Mouse (Mus musculus): ENCODE measurements around the gene Fbxo45.

GRCm38 (mm10) chr16:32221803-32222202 is 25.2 kb downstream of the Fbxo45 start:
- TF ChIP-seq CTCF (conservative IDR thresholded peaks at IDR 0.05 in 1 of 2, IDR thresholded peaks at IDR 0.05 in 1 of 2; ENCODE audit: low read depth in 2 of 2, low read length in 2 of 2) (no peak), GABPA (IDR thresholded peaks at IDR 0.05; ENCODE audit: insufficient replicate concordance, low read depth, low read length) (no peak), USF2 (conservative IDR thresholded peaks at IDR 0.05; ENCODE audit: low read depth, low read length) (no peak), SMC3 (IDR thresholded peaks at IDR 0.05; ENCODE audit: low read depth, low read length) (no peak), MEF2A (IDR thresholded peaks at IDR 0.05; ENCODE audit: borderline replicate concordance, low read depth, low read length) (no peak), POLR2A (IDR thresholded peaks at IDR 0.05; ENCODE audit: low read depth, low read length) (no peak), KAT2A (IDR thresholded peaks at IDR 0.05; ENCODE audit: insufficient replicate concordance, low read length) (no peak), TBP (conservative IDR thresholded peaks at IDR 0.05; ENCODE audit: low read depth, low read length) (no peak), IRF4 (IDR thresholded peaks at IDR 0.05; ENCODE audit: low read depth, low read length) (no peak)
